Mouse (Mus musculus) heart, embryonic 15.5 days (tissue): ENCODE results near the gene Mgat5. TPM values are rescaled to one million over a fixed set of nuclear protein-coding genes. Genes with fewer than 3 reads are reported as not detected.

Experiments
- ATAC-seq: fragments of 200-750 bp; cut with Nextera tagmentation; replicated peaks from 2 replicates; pipeline ENCODE4 v1.8.0; 2017; ENCODE audit warnings: low read depth, moderate TSS enrichment; ENCODE audit not compliant: insufficient number of reproducible peaks, insufficient read depth, low FRiP score
- H3K27ac ChIP-seq: fragments of 300-500 bp; sonication (generic); 2 replicates; pipeline ENCODE4 v1.5.1; 2015; ENCODE audit warnings: mild to moderate bottlenecking, inconsistent platforms
- H3K27me3 ChIP-seq: fragments of 300-500 bp; sonication (generic); 2 replicates; pipeline ENCODE4 v1.6.1; 2015; ENCODE audit warnings: inconsistent platforms
- H3K36me3 ChIP-seq: fragments of 300-500 bp; sonication (generic); 2 replicates; pipeline ENCODE4 v1.6.1; 2015; ENCODE audit warnings: mild to moderate bottlenecking, inconsistent platforms
- H3K4me1 ChIP-seq: fragments of 300-500 bp; sonication (generic); replicated peaks from 2 replicates; pipeline ENCODE4 v1.6.1; 2015; ENCODE audit warnings: inconsistent platforms
- H3K4me2 ChIP-seq: fragments of 300-500 bp; sonication (generic); 2 replicates; pipeline ENCODE4 v1.6.1; 2015; ENCODE audit warnings: inconsistent platforms, mild to moderate bottlenecking, moderate library complexity
- H3K4me3 ChIP-seq: fragments of 300-500 bp; sonication (generic); 2 replicates; pipeline ENCODE4 v1.5.1; 2015; ENCODE audit warnings: mild to moderate bottlenecking, inconsistent platforms
- H3K9ac ChIP-seq: fragments of 300-500 bp; sonication (generic); 2 replicates; pipeline ENCODE4 v1.6.1; 2015; ENCODE audit warnings: mild to moderate bottlenecking, inconsistent platforms
- H3K9me3 ChIP-seq: fragments of 300-500 bp; sonication (generic); replicated peaks from 2 replicates; pipeline ENCODE4 v1.6.1; 2016; ENCODE audit warnings: inconsistent platforms
- whole genome bisulfite sequencing: fragments of 180-500 bp; shearing (Covaris S2); methylation state at CpG from one replicate; pipeline ENCODE4 v1.1.7; 2015; ENCODE audit warnings: mixed read lengths; 5-methylcytosine and 5-hydroxymethylcytosine counted together
- polyA plus RNA-seq: library from polyadenylated mRNA; unstranded; fragments of >200 nt; fragmentation: Nextera tagmentation; extraction: Ambion mirVana; gene quantifications from 2 replicates; pipeline ENCODE4 v1.2.1, GENCODE M21; 2015

Gene Mgat5
- polyA plus RNA-seq, 1 experiment from 2014 or later = 3.7 TPM

- no peak overlapping the region for H3K4me3 ChIP-seq
- no peaks in the 10 kb centered on the region for H3K9me3 ChIP-seq
- H3K9ac ChIP-seq = no peak overlapping the region
- WGBS = 65% methylated on average over 7 of the region's 7 CpGs
- H3K27me3 ChIP-seq = no peaks in the 10 kb centered on the region
- H3K36me3 ChIP-seq = peaks cover 10% of the 10 kb centered on the region; the same call in 1 of the 2 replicates
- no peak overlapping the region for H3K27ac ChIP-seq
- peaks cover 10% of the 10 kb centered on the region for H3K4me1 ChIP-seq
- H3K4me2 ChIP-seq = no peak overlapping the region
- no peak for ATAC-seq
Measured at GRCm38 (mm10) chr1:127308207-127308725, 103.5 kb downstream of the Mgat5 start.

GRCm38 (mm10) chr1:127308989-127309701, 104.3 kb downstream of the Mgat5 start:
- no peak for ATAC-seq
- no peaks in the 10 kb centered on the region for H3K9me3 ChIP-seq
- H3K27ac ChIP-seq = no peak overlapping the region
- H3K36me3 ChIP-seq = peaks cover 10% of the 10 kb centered on the region; the same call in 1 of the 2 replicates
- 84% methylated on average over 13 of the region's 13 CpGs for WGBS
- H3K4me3 ChIP-seq = no peak overlapping the region
- H3K27me3 ChIP-seq = no peaks in the 10 kb centered on the region
- no peak overlapping the region for H3K9ac ChIP-seq
- H3K4me2 ChIP-seq = no peak overlapping the region
- peaks cover 14% of the 10 kb centered on the region for H3K4me1 ChIP-seq

- no peak for ATAC-seq
- Histone ChIP-seq H3K4me2 (no peak overlapping the region), H3K9ac (no peak overlapping the region), H3K27ac (no peak overlapping the region), H3K4me1 (peaks cover 17% of the 10 kb centered on the region), H3K27me3 (no peaks in the 10 kb centered on the region), H3K4me3 (no peak overlapping the region), H3K9me3 (no peaks in the 10 kb centered on the region), H3K36me3 (peaks cover 10% of the 10 kb centered on the region; the same call in 1 of the 2 replicates)
- 83% methylated on average over 5 of the region's 5 CpGs for WGBS
Measured at GRCm38 (mm10) chr1:127310011-127310410, 105.2 kb downstream of the Mgat5 start.

- no peak for ATAC-seq
- Histone ChIP-seq H3K4me3 (no peak overlapping the region), H3K9ac (no peak overlapping the region), H3K4me2 (no peak overlapping the region), H3K27ac (no peak overlapping the region), H3K9me3 (no peaks in the 10 kb centered on the region), H3K4me1 (peaks cover 17% of the 10 kb centered on the region), H3K36me3 (peaks cover 10% of the 10 kb centered on the region; the same call in 1 of the 2 replicates), H3K27me3 (no peaks in the 10 kb centered on the region)
- 76% methylated on average over 3 of the region's 3 CpGs for WGBS
Measured at GRCm38 (mm10) chr1:127310703-127311102, 105.9 kb downstream of the Mgat5 start.

GRCm38 (mm10) chr1:127313652-127314350, 109.0 kb downstream of the Mgat5 start:
- WGBS = 51% methylated on average over 8 of the region's 8 CpGs

GRCm38 (mm10) chr1:127315763-127316627, 111.2 kb downstream of the Mgat5 start:
- ATAC-seq = no peak
- no peak overlapping the region for H3K9ac ChIP-seq
- H3K4me2 ChIP-seq = no peak overlapping the region
- peaks cover 34% of the 10 kb centered on the region for H3K4me1 ChIP-seq
- WGBS = 89% methylated on average over 13 of the region's 13 CpGs
- no peaks in the 10 kb centered on the region for H3K9me3 ChIP-seq
- no peaks in the 10 kb centered on the region for H3K36me3 ChIP-seq
- no peak overlapping the region for H3K4me3 ChIP-seq
- H3K27ac ChIP-seq = no peak overlapping the region
- H3K27me3 ChIP-seq = no peaks in the 10 kb centered on the region

More at GRCm38 (mm10) chr1:127313652-127314350, 109.0 kb downstream of the Mgat5 start:
- ATAC-seq = no peak
- H3K4me2 ChIP-seq = no peak overlapping the region
- no peak overlapping the region for H3K9ac ChIP-seq
- peaks cover 18% of the 10 kb centered on the region for H3K4me1 ChIP-seq
- no peaks in the 10 kb centered on the region for H3K9me3 ChIP-seq
- H3K4me3 ChIP-seq = no peak overlapping the region
- H3K27me3 ChIP-seq = no peaks in the 10 kb centered on the region
- no peaks in the 10 kb centered on the region for H3K36me3 ChIP-seq
- H3K27ac ChIP-seq = no peak overlapping the region

- no peak overlapping the region for H3K9ac ChIP-seq
- H3K4me2 ChIP-seq = no peak overlapping the region
- no peaks in the 10 kb centered on the region for H3K9me3 ChIP-seq
- ATAC-seq = no peak
- no peaks in the 10 kb centered on the region for H3K27me3 ChIP-seq
- no peak overlapping the region for H3K27ac ChIP-seq
- WGBS = 74% methylated on average over 6 of the region's 6 CpGs
- H3K4me1 ChIP-seq = peaks cover 40% of the 10 kb centered on the region
- H3K36me3 ChIP-seq = no peaks in the 10 kb centered on the region
- H3K4me3 ChIP-seq = no peak overlapping the region
Measured at GRCm38 (mm10) chr1:127316651-127317050, 111.8 kb downstream of the Mgat5 start.

- Histone ChIP-seq H3K9ac (no peak overlapping the region), H3K36me3 (no peaks in the 10 kb centered on the region), H3K4me3 (no peak overlapping the region), H3K4me1 (peaks cover 46% of the 10 kb centered on the region), H3K9me3 (no peaks in the 10 kb centered on the region), H3K27ac (no peak overlapping the region), H3K27me3 (no peaks in the 10 kb centered on the region), H3K4me2 (no peak overlapping the region)
- no peak for ATAC-seq
- 55% methylated on average over 9 of the region's 9 CpGs for WGBS
Measured at GRCm38 (mm10) chr1:127317541-127317940, 112.7 kb downstream of the Mgat5 start.

- no peak overlapping the region for H3K27ac ChIP-seq
- no peak overlapping the region for H3K9ac ChIP-seq
- H3K27me3 ChIP-seq = no peaks in the 10 kb centered on the region
- no peaks in the 10 kb centered on the region for H3K9me3 ChIP-seq
- no peak for ATAC-seq
- no peak overlapping the region for H3K4me3 ChIP-seq
- WGBS = 73% methylated on average over 7 of the region's 7 CpGs
- H3K4me2 ChIP-seq = no peak overlapping the region
- peaks cover 44% of the 10 kb centered on the region for H3K4me1 ChIP-seq
- H3K36me3 ChIP-seq = 0 out of 2 replicates have a peak, but pooled peaks cover under 1% of the 10 kb centered on the region
Measured at GRCm38 (mm10) chr1:127318486-127318885, 113.7 kb downstream of the Mgat5 start.

- 0 out of 2 replicates have a peak overlapping the region, but pooled peaks have one; percentile 8 for H3K9ac ChIP-seq
- H3K9me3 ChIP-seq = no peaks in the 10 kb centered on the region
- WGBS = 44% methylated on average over 6 of the region's 6 CpGs
- ATAC-seq = no peak
- H3K27me3 ChIP-seq = no peaks in the 10 kb centered on the region
- H3K4me2 ChIP-seq = no peak overlapping the region
- H3K4me3 ChIP-seq = no peak overlapping the region
- H3K27ac ChIP-seq = 0 out of 2 replicates have a peak overlapping the region, but pooled peaks have one; percentile 19
- peaks cover 32% of the 10 kb centered on the region for H3K4me1 ChIP-seq
- 0 out of 2 replicates have a peak, but pooled peaks cover 10% of the 10 kb centered on the region for H3K36me3 ChIP-seq
Measured at GRCm38 (mm10) chr1:127319768-127320167, 115.0 kb downstream of the Mgat5 start.

GRCm38 (mm10) chr1:127320956-127321355, 116.1 kb downstream of the Mgat5 start:
- Histone ChIP-seq H3K4me2 (no peak overlapping the region), H3K27ac (peak overlapping the region; percentile 7; the same call in 1 of the 2 replicates), H3K36me3 (0 out of 2 replicates have a peak, but pooled peaks cover 10% of the 10 kb centered on the region), H3K4me3 (no peak overlapping the region), H3K4me1 (peaks cover 32% of the 10 kb centered on the region), H3K9ac (no peak overlapping the region), H3K9me3 (no peaks in the 10 kb centered on the region), H3K27me3 (no peaks in the 10 kb centered on the region)
- no peak for ATAC-seq
- 62% methylated on average over 10 of the region's 10 CpGs for WGBS
